Mouse (Mus musculus): Measurements from ENCODE around the gene Adcyap1r1. TPM values are rescaled to one million over a fixed set of nuclear protein-coding genes. Genes with fewer than 3 reads are reported as not detected.

Adcyap1r1 gene
- polyA plus RNA-seq, 1 experiment from 2014 or later: 2.5 TPM

DNA sequence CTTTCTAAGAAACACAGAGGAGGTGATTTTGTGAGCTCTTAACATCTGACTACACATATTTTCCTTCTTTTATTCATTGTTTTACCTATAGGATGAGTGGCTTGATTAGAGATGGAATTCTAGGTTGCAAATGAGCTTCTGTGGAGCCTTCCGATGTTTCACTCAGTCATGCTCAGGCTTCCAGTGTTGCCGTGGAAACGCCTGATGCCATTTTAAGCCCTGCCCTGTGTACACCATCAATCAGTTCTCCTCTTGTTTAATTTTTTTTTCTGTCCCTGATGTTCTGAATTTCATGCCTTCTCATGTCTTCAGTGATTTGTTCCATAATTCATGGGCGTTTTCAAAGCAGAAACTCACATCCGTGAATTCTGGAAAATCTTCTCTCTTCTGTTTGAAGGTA lies 35.6 kb upstream of the Adcyap1r1 start:
- Histone ChIP-seq H3K36me3 (replicated peaks; ENCODE audit: control insufficient read depth, insufficient read depth, low read depth, low read length) (no peaks in the 10 kb centered on the region), H3K27ac (replicated peaks; ENCODE audit: low read depth, low read length) (no peak overlapping the region), H3K4me2 (ENCODE audit: low read depth, low read length) (no peak overlapping the region), H3K9ac (replicated peaks; ENCODE audit: low read length) (no peak overlapping the region), H3K4me3 (ENCODE audit: low read depth, low read length) (no peak overlapping the region), H3K27me3 (ENCODE audit: control insufficient read depth, insufficient read depth, low read length) (no peaks in the 10 kb centered on the region), H3K9me3 (replicated peaks; ENCODE audit: control insufficient read depth, low read length) (no peaks in the 10 kb centered on the region), H3K4me1 (ENCODE audit: control insufficient read depth, insufficient read depth, low read length) (no peaks in the 10 kb centered on the region)
- WGBS: 72% methylated on average over 5 of the region's 5 CpGs
- no peak for ATAC-seq (replicated peaks; ENCODE audit: insufficient number of reproducible peaks, low FRiP score, low TSS enrichment, low read depth)
- no peak for DNase-seq (ENCODE audit: low spot score)

DNA sequence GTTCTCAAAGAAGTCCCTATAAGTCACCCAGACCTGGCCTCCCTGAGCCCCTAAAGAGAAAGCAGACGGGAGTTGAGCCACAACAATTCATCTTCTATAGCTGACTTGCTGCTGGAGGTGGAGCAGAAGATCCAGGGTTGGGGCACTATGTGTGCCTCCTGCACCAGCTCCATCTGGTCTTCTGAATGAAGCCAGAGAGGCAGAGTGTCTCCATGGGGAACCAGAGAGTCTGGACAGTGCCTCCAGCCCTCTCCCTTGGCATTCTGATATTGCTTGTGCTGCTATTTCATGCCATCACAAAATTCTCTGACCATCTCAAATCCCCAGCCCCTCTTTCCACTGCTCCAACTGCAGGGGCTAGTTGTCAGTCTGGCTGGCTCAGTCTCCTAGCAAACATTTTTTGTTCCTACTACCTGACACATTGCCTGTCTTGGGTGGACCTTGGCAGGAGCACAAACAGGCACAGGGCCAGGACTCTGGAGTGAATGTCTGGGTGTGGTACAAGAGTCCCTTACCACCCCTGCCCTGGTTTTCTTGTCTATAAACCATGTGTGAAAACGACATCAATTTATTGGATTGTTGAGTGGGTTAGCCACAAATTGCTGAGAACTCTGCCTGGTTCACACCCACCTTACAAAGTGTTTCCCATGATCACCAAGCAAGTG lies 32.9 kb upstream of the Adcyap1r1 start:
- no peak overlapping the region for H3K4me2 ChIP-seq (ENCODE audit: low read depth, low read length)
- ATAC-seq (replicated peaks; ENCODE audit: insufficient number of reproducible peaks, low FRiP score, low TSS enrichment, low read depth): no peak
- H3K4me3 ChIP-seq (ENCODE audit: low read depth, low read length): no peak overlapping the region
- no peaks in the 10 kb centered on the region for H3K9me3 ChIP-seq (replicated peaks; ENCODE audit: control insufficient read depth, low read length)
- 62% methylated on average over 2 of the region's 2 CpGs for WGBS
- no peak overlapping the region for H3K9ac ChIP-seq (replicated peaks; ENCODE audit: low read length)
- no peaks in the 10 kb centered on the region for H3K27me3 ChIP-seq (ENCODE audit: control insufficient read depth, insufficient read depth, low read length)
- no peaks in the 10 kb centered on the region for H3K4me1 ChIP-seq (ENCODE audit: control insufficient read depth, insufficient read depth, low read length)
- no peak for DNase-seq (ENCODE audit: low spot score)
- H3K27ac ChIP-seq (replicated peaks; ENCODE audit: low read depth, low read length): no peak overlapping the region
- no peaks in the 10 kb centered on the region for H3K36me3 ChIP-seq (replicated peaks; ENCODE audit: control insufficient read depth, insufficient read depth, low read depth, low read length)

DNA sequence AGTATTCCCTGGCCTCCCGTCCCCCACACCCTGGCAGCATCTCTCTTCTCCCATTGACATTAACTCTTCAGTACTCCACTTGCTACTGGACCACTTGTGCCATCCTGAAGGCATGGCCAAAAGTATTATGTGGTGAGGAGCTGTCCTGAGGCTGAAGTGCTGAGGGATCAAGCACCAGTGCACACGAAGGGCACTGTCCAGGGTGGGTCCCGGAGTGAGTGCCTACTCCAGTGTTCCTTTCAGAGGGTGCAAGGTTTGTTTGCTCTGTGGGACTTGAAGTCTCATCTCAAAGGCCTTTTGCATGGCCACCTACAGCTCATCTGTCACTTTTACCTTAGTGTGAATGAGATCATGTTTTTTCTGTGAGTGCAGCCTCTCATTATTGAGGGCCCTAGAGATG lies 31.4 kb upstream of the Adcyap1r1 start:
- H3K27me3 ChIP-seq (ENCODE audit: control insufficient read depth, insufficient read depth, low read length): no peaks in the 10 kb centered on the region
- H3K4me3 ChIP-seq (ENCODE audit: low read depth, low read length): no peak overlapping the region
- no peak overlapping the region for H3K4me2 ChIP-seq (ENCODE audit: low read depth, low read length)
- H3K36me3 ChIP-seq (replicated peaks; ENCODE audit: control insufficient read depth, insufficient read depth, low read depth, low read length): no peaks in the 10 kb centered on the region
- WGBS: 73% methylated on average over 3 of the region's 3 CpGs
- H3K27ac ChIP-seq (replicated peaks; ENCODE audit: low read depth, low read length): no peak overlapping the region
- no peaks in the 10 kb centered on the region for H3K9me3 ChIP-seq (replicated peaks; ENCODE audit: control insufficient read depth, low read length)
- no peak overlapping the region for H3K9ac ChIP-seq (replicated peaks; ENCODE audit: low read length)
- DNase-seq (ENCODE audit: low spot score) (no peak), ATAC-seq (replicated peaks; ENCODE audit: insufficient number of reproducible peaks, low FRiP score, low TSS enrichment, low read depth) (no peak; the same call in 1 of the 2 replicates)
- no peaks in the 10 kb centered on the region for H3K4me1 ChIP-seq (ENCODE audit: control insufficient read depth, insufficient read depth, low read length)

DNA sequence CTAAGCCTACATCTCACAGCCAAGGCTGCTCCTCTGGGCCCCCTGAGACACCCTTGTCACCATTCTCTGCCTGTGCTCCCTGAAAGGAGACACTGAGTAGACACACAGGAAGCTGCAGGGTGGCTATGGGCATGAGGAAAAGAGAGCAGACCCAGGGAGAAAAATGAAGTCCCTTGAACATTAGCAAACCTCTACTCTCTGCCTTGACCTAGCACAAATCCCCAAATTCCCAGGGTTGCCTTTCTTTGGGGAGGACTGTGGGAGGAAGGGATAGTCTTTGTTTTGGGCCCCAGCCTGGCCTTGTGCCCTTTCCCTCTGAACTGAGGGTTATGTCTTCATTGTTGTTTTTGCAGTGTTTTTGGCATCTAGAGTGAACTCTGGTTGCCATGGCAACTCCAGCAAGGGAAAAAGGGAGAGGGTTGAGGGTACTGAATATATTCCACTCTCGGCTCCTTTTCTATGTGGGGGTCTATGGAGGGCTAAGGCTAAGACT lies 30.9 kb upstream of the Adcyap1r1 start:
- Histone ChIP-seq H3K4me3 (ENCODE audit: low read depth, low read length) (no peak overlapping the region), H3K4me1 (ENCODE audit: control insufficient read depth, insufficient read depth, low read length) (no peaks in the 10 kb centered on the region), H3K27me3 (ENCODE audit: control insufficient read depth, insufficient read depth, low read length) (no peaks in the 10 kb centered on the region), H3K9me3 (replicated peaks; ENCODE audit: control insufficient read depth, low read length) (no peaks in the 10 kb centered on the region), H3K27ac (replicated peaks; ENCODE audit: low read depth, low read length) (no peak overlapping the region), H3K9ac (replicated peaks; ENCODE audit: low read length) (no peak overlapping the region), H3K36me3 (replicated peaks; ENCODE audit: control insufficient read depth, insufficient read depth, low read depth, low read length) (no peaks in the 10 kb centered on the region), H3K4me2 (ENCODE audit: low read depth, low read length) (no peak overlapping the region)
- ATAC-seq (replicated peaks; ENCODE audit: insufficient number of reproducible peaks, low FRiP score, low TSS enrichment, low read depth) (no peak), DNase-seq (ENCODE audit: low spot score) (peak; percentile 29)
- 8% methylated on average over 1 of the region's 1 CpGs for WGBS

DNA sequence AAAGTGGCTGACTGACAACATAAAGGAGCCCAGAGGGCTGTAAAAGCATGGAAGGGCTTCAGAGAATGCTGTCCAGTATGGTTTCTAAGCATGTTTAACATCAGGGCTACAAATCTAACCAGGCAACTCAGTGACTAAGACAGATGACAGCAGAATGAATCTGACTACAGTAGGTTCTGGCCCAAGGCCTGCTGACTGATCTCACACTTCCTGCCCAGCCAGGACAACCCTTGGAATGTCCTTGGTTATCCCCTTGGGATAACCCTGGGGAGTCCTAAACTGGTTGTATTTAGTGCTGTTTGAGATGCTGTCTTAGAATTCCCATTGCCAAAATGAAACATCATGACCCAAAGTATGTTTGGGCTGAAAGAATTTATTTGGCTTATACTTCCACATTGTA lies 19.7 kb upstream of the Adcyap1r1 start:
- ATAC-seq (replicated peaks; ENCODE audit: insufficient number of reproducible peaks, low FRiP score, low TSS enrichment, low read depth) (no peak), DNase-seq (ENCODE audit: low spot score) (no peak)
- H3K27me3 ChIP-seq (ENCODE audit: control insufficient read depth, insufficient read depth, low read length): no peaks in the 10 kb centered on the region
- H3K4me3 ChIP-seq (ENCODE audit: low read depth, low read length): no peak overlapping the region
- H3K9me3 ChIP-seq (replicated peaks; ENCODE audit: control insufficient read depth, low read length): no peaks in the 10 kb centered on the region
- no peak overlapping the region for H3K27ac ChIP-seq (replicated peaks; ENCODE audit: low read depth, low read length)
- no peak overlapping the region for H3K9ac ChIP-seq (replicated peaks; ENCODE audit: low read length)
- H3K36me3 ChIP-seq (replicated peaks; ENCODE audit: control insufficient read depth, insufficient read depth, low read depth, low read length): no peaks in the 10 kb centered on the region
- no peak overlapping the region for H3K4me2 ChIP-seq (ENCODE audit: low read depth, low read length)
- H3K4me1 ChIP-seq (ENCODE audit: control insufficient read depth, insufficient read depth, low read length): no peaks in the 10 kb centered on the region

DNA sequence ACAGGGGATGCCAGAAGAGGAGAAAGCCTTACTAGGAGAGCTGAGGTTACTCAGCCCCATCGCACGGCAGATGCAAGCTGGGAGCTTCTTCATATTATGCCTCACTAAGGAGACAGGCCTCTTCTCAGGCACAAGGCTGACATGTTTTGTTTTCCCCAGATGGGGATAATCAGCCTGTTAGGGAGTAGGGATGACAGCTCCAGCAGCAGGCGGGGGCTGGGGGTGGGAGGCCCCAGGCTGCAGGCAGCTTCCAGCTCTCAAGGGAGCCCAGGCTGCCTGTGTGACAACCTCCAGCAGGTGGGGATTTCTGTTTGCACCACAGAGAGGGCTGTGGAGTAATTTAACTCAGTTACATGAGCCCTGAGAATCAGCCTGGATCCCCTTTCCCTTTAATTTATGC lies 17.4 kb upstream of the Adcyap1r1 start:
- peak; percentile 84 for ATAC-seq (replicated peaks; ENCODE audit: insufficient number of reproducible peaks, low FRiP score, low TSS enrichment, low read depth)

DNA sequence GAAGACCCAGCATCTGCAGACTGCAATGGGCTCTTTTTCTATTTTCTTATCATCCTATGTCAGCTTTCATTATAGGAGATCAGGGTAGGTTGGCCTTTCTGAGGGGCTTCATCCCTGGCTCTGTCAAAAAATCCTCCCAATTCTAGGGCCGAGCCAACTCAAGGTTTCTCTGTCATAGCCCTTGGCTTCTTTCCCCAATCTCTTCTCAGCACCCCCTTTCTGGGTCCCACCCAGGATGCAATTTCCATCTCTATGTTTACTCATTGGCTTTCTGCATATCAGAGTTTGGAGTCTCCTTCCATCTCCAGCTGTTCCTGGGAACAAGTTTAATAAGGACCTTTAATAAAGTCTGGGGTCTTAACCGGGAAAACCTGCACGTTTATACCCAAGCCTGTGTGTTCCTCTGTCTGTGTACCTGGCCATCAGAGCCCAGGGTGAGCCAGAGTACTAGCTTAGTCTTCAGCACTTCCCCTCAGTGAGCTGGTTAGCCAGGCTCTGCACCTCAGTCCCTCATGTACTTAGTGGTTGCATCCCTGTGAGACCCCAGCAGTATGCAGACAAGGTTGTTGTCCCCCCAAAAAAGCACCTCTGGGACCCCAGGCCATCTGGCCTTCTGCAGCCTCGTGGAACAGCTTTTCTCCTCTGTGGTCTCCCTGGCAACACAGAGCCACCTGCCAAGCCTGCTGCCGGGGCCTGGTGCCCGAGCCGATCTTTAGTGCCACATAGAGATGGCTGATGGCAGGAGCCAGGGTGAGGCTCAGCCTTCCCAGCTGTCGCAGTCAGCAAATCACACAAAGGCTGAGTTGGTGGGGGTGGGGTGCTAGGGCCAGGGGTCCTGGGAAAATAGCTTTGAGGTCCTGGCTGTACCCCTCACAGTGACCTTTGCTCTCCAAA lies 16.3 kb upstream of the Adcyap1r1 start:
- Histone ChIP-seq H3K4me1 (ENCODE audit: control insufficient read depth, insufficient read depth, low read length) (no peaks in the 10 kb centered on the region), H3K9ac (replicated peaks; ENCODE audit: low read length) (no peak overlapping the region), H3K4me3 (ENCODE audit: low read depth, low read length) (no peak overlapping the region), H3K27me3 (ENCODE audit: control insufficient read depth, insufficient read depth, low read length) (no peaks in the 10 kb centered on the region), H3K36me3 (replicated peaks; ENCODE audit: control insufficient read depth, insufficient read depth, low read depth, low read length) (no peaks in the 10 kb centered on the region), H3K9me3 (replicated peaks; ENCODE audit: control insufficient read depth, low read length) (no peaks in the 10 kb centered on the region), H3K4me2 (ENCODE audit: low read depth, low read length) (no peak overlapping the region), H3K27ac (replicated peaks; ENCODE audit: low read depth, low read length) (no peak overlapping the region)
- 53% methylated on average over 8 of the region's 8 CpGs for WGBS
- DNase-seq (ENCODE audit: low spot score): no peak
- ATAC-seq (replicated peaks; ENCODE audit: insufficient number of reproducible peaks, low FRiP score, low TSS enrichment, low read depth): no peak; the same call in 1 of the 2 replicates

More for the DNA sequence above, 17.4 kb upstream of the Adcyap1r1 start:
- Histone ChIP-seq H3K27me3 (ENCODE audit: control insufficient read depth, insufficient read depth, low read length) (no peaks in the 10 kb centered on the region), H3K9ac (replicated peaks; ENCODE audit: low read length) (no peak overlapping the region), H3K27ac (replicated peaks; ENCODE audit: low read depth, low read length) (no peak overlapping the region), H3K4me2 (ENCODE audit: low read depth, low read length) (no peak overlapping the region), H3K4me1 (ENCODE audit: control insufficient read depth, insufficient read depth, low read length) (no peaks in the 10 kb centered on the region), H3K36me3 (replicated peaks; ENCODE audit: control insufficient read depth, insufficient read depth, low read depth, low read length) (no peaks in the 10 kb centered on the region), H3K4me3 (ENCODE audit: low read depth, low read length) (no peak overlapping the region), H3K9me3 (replicated peaks; ENCODE audit: control insufficient read depth, low read length) (no peaks in the 10 kb centered on the region)
- DNase-seq (ENCODE audit: low spot score): peak; percentile 43
- WGBS: 19% methylated on average over 3 of the region's 3 CpGs

DNA sequence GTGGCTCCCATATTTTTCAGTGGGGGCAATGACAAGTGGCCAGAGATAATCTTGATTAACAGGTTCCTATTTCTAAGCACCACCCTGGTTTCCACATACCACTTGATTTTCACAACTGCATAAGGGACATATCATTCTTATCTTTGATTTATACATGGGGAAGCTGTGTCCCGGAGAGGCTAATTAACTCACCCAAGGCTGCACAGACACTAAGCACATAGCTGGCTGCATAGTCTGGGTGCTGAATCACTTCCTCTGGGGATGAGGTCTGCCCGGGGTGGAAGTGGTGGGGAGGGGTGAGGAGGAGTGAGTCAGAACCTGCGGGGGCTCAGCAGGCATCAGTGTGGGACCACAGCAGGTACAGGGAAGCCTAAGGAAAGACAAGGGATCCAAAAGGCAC lies 13.9 kb upstream of the Adcyap1r1 start:
- H3K4me1 ChIP-seq (ENCODE audit: control insufficient read depth, insufficient read depth, low read length): no peaks in the 10 kb centered on the region
- DNase-seq (ENCODE audit: low spot score): no peak
- H3K36me3 ChIP-seq (replicated peaks; ENCODE audit: control insufficient read depth, insufficient read depth, low read depth, low read length): no peaks in the 10 kb centered on the region
- no peaks in the 10 kb centered on the region for H3K27me3 ChIP-seq (ENCODE audit: control insufficient read depth, insufficient read depth, low read length)
- WGBS: 45% methylated on average over 3 of the region's 3 CpGs
- no peak overlapping the region for H3K4me2 ChIP-seq (ENCODE audit: low read depth, low read length)
- ATAC-seq (replicated peaks; ENCODE audit: insufficient number of reproducible peaks, low FRiP score, low TSS enrichment, low read depth): no peak
- no peak overlapping the region for H3K27ac ChIP-seq (replicated peaks; ENCODE audit: low read depth, low read length)
- H3K4me3 ChIP-seq (ENCODE audit: low read depth, low read length): no peak overlapping the region
- H3K9ac ChIP-seq (replicated peaks; ENCODE audit: low read length): no peak overlapping the region
- H3K9me3 ChIP-seq (replicated peaks; ENCODE audit: control insufficient read depth, low read length): no peaks in the 10 kb centered on the region

Measured in embryonic facial prominence, embryonic 11.5 days (tissue).